Mouse (Mus musculus): ENCODE data around the gene Cfap54. TPM values are rescaled to one million over a fixed set of nuclear protein-coding genes. Genes with fewer than 3 reads are reported as not detected.

Gene Cfap54
- polyA plus RNA-seq, 1 experiment = 0.18 TPM

DNA sequence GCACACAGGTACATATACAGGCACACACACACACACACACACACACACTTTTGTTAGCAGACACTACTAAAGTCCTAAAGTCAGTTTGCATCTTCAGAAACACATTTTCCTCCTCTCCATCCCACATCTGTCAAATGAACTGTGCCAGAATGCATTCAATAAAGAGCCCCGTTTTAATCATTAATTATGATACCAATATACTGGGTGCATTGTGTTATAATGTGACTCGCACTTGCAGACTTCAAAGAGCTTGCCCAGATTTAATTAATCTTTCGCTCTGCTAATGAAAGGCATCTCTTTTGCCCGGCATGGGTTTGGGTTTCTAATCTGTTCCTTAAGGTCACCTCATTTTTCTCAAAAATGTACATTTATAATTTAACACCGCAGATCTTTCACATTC, 327.1 kb downstream of the Cfap54 start:
- no peak for DNase-seq (ENCODE audit: low spot score)

DNA sequence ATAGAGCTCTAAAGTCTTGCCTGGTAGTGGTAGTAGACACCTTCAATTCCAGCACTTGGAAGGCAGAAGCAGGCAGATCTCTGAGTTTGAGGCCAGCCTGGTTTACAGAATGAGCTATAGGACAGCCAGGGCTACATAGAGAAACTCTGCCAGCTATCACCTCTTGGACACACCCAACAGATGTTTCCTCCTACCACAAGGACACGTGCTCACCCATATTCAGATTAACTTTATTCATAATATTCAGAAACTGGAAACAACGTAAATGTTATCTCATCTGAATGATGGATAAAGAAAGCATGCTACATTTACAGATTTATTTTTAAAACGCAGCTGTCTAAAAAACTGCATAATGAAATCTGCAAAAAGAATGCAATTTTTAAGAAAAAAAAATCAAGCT, 351.1 kb downstream of the Cfap54 start:
- no peak for DNase-seq (ENCODE audit: low spot score)

DNA sequence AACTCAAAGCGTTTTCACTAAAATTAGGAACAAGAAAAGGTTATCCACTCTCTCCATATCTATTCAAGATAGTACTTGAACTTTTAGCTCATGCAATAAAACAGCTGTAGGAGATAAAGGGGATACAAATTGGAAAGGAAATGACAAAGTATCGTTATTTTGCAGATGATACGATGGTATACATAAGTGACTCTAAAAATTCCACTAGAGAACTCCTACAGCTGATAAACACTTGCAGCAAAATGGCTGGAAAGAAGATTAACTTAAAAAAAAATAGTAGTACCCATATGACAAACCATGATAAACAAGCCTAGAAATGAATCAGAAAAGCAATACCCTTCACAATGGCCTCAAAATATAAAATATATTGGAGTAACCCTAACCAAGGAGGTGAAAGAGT, 352.7 kb downstream of the Cfap54 start:
- DNase-seq (ENCODE audit: low spot score) = no peak

Other genes starting within 250 kb of the Cfap54 start
- gene Cdk17, start 79.3 kb upstream of the Cfap54 start, polyA plus RNA-seq (2012; rRNA removed) = 27.2 and 27.6 TPM in 2 replicates
- 21.6 and 22.7 TPM in 2 replicates for gene Elk3, start 229.5 kb upstream of the Cfap54 start, polyA plus RNA-seq (2012; rRNA removed)

All from urinary bladder, adult 2 months (tissue).